Mouse (Mus musculus): ENCODE results near the gene Cluap1.

- no peak for TF ChIP-seq GATA1 (IDR thresholded peaks at IDR 0.05; ENCODE audit: low read length)
- no peak for TF ChIP-seq TAL1 (IDR thresholded peaks at IDR 0.05; ENCODE audit: low read length)
Observed at GRCm38 (mm10) chr16:3975658-3976057, 67.1 kb downstream of the Cluap1 start.
